Mouse (Mus musculus) frontal cortex, adult 2 months (tissue): ENCODE measurements around the gene Slc30a7. TPM values are rescaled to one million over a fixed set of nuclear protein-coding genes. Genes with fewer than 3 reads are reported as not detected.

Experiments
- DNase-seq, 2 experiments: peaks; one replicate each; pipeline ENCODE4 v3.0.0; 2022; ENCODE audit warnings: low spot score in 1 of 2; ENCODE audit errors: extremely low spot score in 1 of 2
- polyA plus RNA-seq: library from polyadenylated mRNA; depleted of rRNA; stranded (reverse); fragments of >200 nt; gene quantifications from 2 replicates; pipeline ENCODE4 v1.2.3, GENCODE M21; 2012; rRNA removed

Slc30a7 gene
- polyA plus RNA-seq, 1 experiment: 12.0 TPM

- no peak for DNase-seq
Measured at GRCm38 (mm10) chr3:115892341-115892740, 114.9 kb downstream of the Slc30a7 start.

Other genes with a start within 250 kb of the Slc30a7 start
- gene Dph5, start 119.6 kb downstream of the Slc30a7 start, polyA plus RNA-seq: 13.4 and 14.5 TPM in 2 replicates
- gene Extl2, start 56 bp upstream of the Slc30a7 start, polyA plus RNA-seq: 29.9 and 30.3 TPM in 2 replicates
- gene Vcam1, start 122.3 kb upstream of the Slc30a7 start, polyA plus RNA-seq: 15.1 and 19.2 TPM in 2 replicates
- 15.7 and 27.2 TPM in 2 replicates for gene Gpr88, start 246.1 kb upstream of the Slc30a7 start, polyA plus RNA-seq